Mouse (Mus musculus) c-Kit-positive CD71-positive TER-119-positive erythroid progenitor cells, embryonic 14.5 days (primary cell): ENCODE data around the gene Hoxd10.

ENCODE experiments used
- DNase-seq: peaks from one replicate; pipeline ENCODE4 v3.0.0-alpha.2; 2013; ENCODE audit warnings: low spot score

The Hoxd10 gene

DNA sequence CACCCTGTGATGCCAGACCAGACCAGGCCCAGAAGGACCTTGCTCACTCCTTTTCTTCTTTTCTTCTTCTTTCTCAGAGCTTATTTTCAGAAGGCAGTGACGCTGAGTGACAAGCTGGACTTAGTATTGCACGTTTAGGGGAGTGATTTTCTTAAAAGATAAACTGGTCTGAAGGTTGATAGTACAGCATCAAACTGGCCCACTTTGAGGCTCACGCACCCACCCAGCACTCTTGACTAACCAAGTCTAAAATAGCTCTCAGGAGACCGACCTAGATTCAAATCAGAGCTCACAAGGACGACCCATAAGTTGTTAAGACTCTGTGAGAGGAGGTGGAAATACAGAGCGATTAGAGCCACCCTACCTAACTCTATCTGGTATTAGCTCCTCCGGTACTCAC, 25.3 kb upstream of the Hoxd10 start:
- DNase-seq: no peak

DNA sequence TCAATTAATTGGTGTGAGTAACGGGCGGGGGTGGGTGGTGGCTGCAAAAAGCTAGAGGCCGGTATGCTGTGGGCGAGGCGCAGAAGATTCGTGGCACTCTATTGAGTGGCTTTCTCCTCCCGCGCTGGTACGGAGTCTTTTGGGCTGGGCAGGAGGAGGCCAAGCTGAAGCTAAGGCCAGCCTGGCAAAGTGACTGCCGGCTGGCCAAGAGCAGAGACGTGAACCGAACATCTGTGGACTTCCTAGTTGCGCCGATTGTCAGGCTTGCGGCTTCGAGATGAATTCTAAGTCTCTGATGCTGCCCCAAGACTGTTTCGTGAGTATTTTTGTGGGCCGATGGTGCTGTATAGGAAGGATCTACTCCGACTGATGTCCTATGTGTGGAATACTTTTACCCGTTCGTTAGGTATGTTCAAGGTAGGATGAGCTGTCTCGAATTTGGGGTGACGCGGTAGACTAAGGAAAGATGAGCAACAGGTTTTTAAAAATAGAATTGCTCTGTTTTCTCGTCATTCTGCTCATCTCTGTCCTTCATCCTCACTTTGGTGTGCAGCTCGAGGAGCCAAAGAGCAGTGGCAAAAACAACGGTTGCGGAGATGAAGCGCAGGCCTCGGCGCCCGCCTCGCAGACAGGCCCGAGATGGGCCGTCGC, 24.4 kb upstream of the Hoxd10 start:
- DNase-seq: no peak

GRCm38 (mm10) chr2:74667842-74668357, 23.8 kb upstream of the Hoxd10 start, which contains the start of gene Hoxd13:
Hoxd13 (plus strand) TSS chr2:74668310.
- DNase-seq: no peak

- DNase-seq: no peak
Measured at GRCm38 (mm10) chr2:74668370-74669229, 23.1 kb upstream of the Hoxd10 start.

- no peak for DNase-seq
Measured at GRCm38 (mm10) chr2:74669230-74669578, 22.5 kb upstream of the Hoxd10 start.

GRCm38 (mm10) chr2:74669650-74670235, 22.0 kb upstream of the Hoxd10 start:
- DNase-seq: no peak

DNA sequence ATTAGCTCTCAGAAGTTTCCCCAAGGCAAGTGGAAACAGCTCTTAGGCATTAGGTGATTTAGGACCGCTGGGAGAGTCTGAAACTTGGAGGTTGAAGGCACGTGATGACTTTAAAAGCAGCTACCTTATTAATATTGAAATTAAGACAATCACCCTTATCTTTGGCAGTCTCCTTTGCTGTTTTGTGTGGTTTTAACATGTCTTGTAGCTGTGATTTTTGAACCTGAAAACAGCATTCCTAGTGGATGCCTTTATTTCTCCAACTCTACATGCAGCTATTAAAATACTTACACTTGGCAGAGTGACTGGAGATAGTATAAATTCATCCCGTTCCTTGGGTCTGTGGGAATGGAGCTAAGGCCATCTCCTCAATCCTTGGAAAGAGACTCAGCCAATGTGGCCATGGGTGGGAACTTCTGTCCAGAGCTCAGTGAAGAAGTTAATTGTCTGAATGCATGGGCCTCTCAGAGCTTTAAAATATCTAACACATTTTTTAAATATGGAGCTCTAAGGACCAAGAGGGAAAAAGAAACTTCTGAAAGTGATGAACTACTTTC, 21.0 kb upstream of the Hoxd10 start:
- no peak for DNase-seq

GRCm38 (mm10) chr2:74671847-74672246, 19.9 kb upstream of the Hoxd10 start:
- no peak for DNase-seq

GRCm38 (mm10) chr2:74672481-74673362, 19.0 kb upstream of the Hoxd10 start:
- DNase-seq: no peak

DNA sequence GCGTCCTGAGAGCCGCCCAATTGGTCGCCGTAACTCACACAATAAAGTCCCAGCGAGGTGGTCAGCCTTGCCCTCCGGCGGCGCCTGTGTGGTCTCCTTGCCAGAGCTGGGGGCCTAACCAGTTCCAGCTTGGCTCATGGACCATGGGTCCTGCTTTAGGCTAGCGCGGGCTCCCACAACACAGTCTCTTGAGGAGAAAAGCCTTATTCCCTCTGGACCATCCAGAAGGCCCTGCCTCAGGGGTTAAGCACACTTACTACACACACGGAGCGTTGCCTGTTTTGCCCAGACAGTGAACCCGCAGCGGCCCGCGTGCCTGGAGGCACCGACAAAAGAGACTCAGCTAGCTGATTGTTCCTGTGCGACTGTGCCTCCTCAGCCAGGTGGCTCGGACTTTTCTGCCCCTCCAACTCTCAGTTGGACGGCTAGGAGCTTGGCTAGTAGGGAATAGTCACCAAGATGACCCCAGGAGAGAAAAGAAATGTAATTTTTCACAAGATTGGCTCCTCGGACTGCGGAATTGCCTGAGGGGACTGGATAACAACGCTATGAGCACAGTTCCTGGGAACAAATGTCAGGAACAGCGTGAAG, 17.8 kb upstream of the Hoxd10 start:
- DNase-seq: no peak

DNA sequence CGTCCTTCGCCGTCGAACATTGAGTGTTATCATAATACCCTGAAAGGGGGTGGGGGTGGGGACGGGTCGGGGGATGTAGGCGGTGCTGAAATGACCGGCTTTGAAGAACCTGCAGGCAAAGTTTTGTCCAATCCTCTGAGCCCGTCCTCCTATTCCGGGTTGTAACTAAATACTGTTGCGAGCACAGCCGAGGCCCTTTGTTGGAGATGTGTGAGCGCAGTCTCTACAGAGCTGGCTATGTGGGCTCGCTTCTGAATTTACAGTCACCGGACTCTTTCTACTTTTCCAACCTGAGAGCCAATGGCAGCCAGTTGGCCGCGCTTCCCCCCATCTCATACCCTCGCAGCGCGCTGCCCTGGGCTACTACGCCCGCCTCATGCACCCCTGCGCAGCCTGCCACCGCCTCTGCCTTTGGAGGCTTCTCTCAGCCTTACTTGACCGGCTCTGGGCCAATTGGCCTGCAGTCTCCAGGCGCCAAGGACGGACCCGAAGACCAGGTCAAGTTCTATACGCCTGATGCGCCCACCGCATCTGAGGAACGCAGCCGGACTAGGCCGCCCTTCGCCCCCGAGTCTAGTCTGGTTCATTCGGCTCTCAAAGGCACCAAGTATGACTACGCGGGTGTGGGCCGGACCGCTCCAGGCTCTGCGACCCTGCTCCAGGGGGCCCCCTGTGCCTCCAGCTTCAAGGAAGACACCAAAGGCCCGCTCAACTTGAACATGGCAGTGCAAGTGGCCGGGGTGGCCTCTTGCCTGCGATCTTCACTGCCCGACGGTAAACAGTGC, 16.7 kb upstream of the Hoxd10 start, which contains the start of gene Hoxd12:
TSS of gene Hoxd12 (plus strand) at position 133 of the 785 bp plus-strand sequence.
- no peak for DNase-seq

DNA sequence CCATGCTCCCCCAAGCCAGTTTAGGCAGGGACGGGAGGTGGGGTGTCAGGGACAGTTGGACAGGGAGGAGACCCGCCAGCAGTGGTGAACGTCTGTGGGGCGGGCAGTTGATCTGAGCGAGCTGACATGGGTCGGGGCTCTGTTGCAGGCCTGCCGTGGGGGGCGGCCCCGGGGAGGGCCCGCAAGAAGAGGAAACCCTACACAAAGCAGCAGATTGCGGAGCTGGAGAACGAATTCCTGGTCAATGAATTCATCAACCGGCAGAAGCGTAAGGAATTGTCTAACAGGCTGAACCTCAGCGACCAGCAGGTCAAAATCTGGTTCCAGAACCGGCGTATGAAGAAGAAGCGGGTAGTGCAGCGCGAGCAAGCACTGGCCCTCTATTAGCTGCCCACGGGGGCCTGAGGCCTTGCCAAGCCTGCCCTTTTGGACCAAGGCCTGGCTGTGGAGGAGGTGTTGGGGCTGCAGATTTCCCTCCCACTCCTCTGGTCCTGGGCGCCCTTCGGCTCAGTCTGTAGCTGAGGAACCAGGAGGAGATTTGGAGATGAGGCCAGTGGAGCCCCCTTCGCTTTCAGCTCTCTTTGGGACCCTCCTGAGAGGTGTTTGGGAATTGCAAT, 15.9 kb upstream of the Hoxd10 start:
- no peak for DNase-seq

DNA sequence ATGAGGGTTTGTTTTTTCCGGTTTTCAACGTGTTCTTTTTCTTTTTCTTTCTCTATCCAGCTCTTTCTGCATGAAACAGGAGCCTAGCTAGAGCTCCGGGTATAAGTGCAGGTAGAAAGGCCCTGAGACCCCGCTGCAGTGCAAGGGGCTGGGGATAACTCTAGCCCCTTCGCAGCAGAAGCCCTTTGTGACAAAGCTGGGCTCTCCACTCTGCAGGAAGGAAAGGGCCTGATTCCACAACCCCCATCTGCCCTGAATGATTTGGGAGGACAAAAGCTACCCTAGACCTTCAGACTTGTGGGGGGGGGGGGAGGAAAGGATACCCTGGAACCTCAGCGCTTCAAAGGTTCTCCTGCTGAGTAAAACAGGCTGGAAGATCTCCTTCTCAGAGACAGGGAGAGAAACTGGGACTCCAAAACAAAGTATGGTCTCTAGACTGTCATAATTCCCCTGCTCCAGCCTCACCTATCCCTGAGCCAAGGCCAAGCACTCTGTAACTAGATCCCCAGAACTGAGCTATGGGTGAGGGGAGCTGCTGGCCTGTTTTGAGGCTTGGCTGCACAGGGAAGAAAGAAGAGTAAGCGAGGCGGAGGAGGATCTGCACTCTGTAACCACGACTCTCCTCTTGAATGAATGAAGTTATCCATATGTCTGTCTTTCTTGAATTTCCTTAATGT, 15.2 kb upstream of the Hoxd10 start:
- no peak for DNase-seq

GRCm38 (mm10) chr2:74677106-74677505, 14.6 kb upstream of the Hoxd10 start:
- DNase-seq: no peak

GRCm38 (mm10) chr2:74678891-74679595, 12.7 kb upstream of the Hoxd10 start, which contains the start of gene Hoxd11:
Hoxd11 (plus strand) TSS chr2:74679557.
- no peak for DNase-seq

- no peak for DNase-seq
Measured at GRCm38 (mm10) chr2:74679596-74679971, 12.1 kb upstream of the Hoxd10 start.

DNA sequence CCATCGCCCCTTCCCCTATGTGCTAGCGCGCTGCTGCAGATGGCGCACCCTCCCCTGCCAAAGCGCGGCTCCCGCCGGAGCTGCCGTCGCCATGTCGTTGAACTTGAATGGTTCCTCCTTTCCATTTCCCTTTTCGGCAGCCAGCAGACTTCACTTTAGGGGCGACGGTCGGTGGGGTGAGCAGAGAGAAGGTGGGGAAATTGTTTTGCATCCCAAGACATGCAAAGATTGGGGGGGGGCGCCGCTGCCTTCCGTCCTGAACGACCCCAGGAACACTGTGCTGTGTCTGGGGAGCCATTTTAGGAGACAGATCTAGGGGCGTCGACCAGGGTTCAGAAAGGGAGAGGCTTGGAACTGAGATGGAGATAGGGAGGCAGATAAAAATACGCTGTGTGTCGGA, 11.7 kb upstream of the Hoxd10 start:
- no peak for DNase-seq

GRCm38 (mm10) chr2:74680561-74681398, 10.9 kb upstream of the Hoxd10 start:
- DNase-seq: no peak
